Mouse (Mus musculus) bone marrow, adult 2 months (tissue): ENCODE measurements around the gene Syn3.

Source experiments
- CTCF ChIP-seq: fragments of 200-500 bp; IDR thresholded peaks from 2 replicates; pipeline ENCODE4 v1.5.1; 2011; ENCODE audit warnings: low read length, control low read depth; ENCODE audit not compliant: control insufficient read depth, insufficient read depth
- POLR2A ChIP-seq: fragments of 200-500 bp; IDR thresholded peaks from 2 replicates; pipeline ENCODE4 v1.6.1; 2011; ENCODE audit warnings: low read depth, mild to moderate bottlenecking, control low read depth, low read length, borderline replicate concordance; ENCODE audit not compliant: control insufficient read depth

GRCm38 (mm10) chr10:86194722-86195121, 304.0 kb downstream of the Syn3 start:
- TF ChIP-seq POLR2A (no peak), CTCF (no peak)
